Mouse (Mus musculus) embryo, embryonic 10.5 days (tissue): Measurements from ENCODE around the gene Caprin1.

ENCODE experiments used
- DNase-seq: peaks from one replicate; pipeline ENCODE4 v3.0.0-alpha.2; 2015; ENCODE audit warnings: low spot score

Caprin1 gene

GRCm38 (mm10) chr2:103730999-103731398 is 66.5 kb downstream of the Caprin1 start:
- DNase-seq, result no peak

- no peak for DNase-seq
Measured at GRCm38 (mm10) chr2:103728027-103728540, 69.4 kb downstream of the Caprin1 start.

GRCm38 (mm10) chr2:103724521-103724920 is 72.9 kb downstream of the Caprin1 start:
- DNase-seq, result no peak

GRCm38 (mm10) chr2:103719292-103719646 is 78.2 kb downstream of the Caprin1 start:
- no peak for DNase-seq

- DNase-seq, result peak; percentile 88
Measured at GRCm38 (mm10) chr2:103718594-103719291, 78.7 kb downstream of the Caprin1 start.

GRCm38 (mm10) chr2:103714412-103714811 is 83.0 kb downstream of the Caprin1 start:
- DNase-seq, result no peak

GRCm38 (mm10) chr2:103713831-103714230 is 83.6 kb downstream of the Caprin1 start:
- DNase-seq, result no peak
